Mouse (Mus musculus) stomach, embryonic 15.5 days (tissue): ENCODE data around the gene Slc35b4. TPM values are rescaled to one million over a fixed set of nuclear protein-coding genes. Genes with fewer than 3 reads are reported as not detected.

Experiments
- polyA plus RNA-seq: library from polyadenylated mRNA; unstranded; fragments of >200 nt; fragmentation: Nextera tagmentation; extraction: Ambion mirVana; gene quantifications from 2 replicates; pipeline ENCODE4 v1.2.1, GENCODE M21; 2015

The Slc35b4 gene
- polyA plus RNA-seq, 1 experiment from 2014 or later = 33.8 TPM

Other genes starting within 250 kb of the Slc35b4 start
- 0.30 and 0.70 TPM in 2 replicates for gene Lrguk, start 147.7 kb downstream of the Slc35b4 start, polyA plus RNA-seq
- gene Akr1b3, start 140.4 kb upstream of the Slc35b4 start, polyA plus RNA-seq = 110 and 134 TPM in 2 replicates
- 5.5 and 6.6 TPM in 2 replicates for gene Akr1b8, start 177.0 kb upstream of the Slc35b4 start, polyA plus RNA-seq
- 18.5 and 20.3 TPM in 2 replicates for gene Akr1b10, start 207.1 kb upstream of the Slc35b4 start, polyA plus RNA-seq
- gene Akr1b7, start 235.2 kb upstream of the Slc35b4 start, polyA plus RNA-seq = 3.5 and 5.4 TPM in 2 replicates